Mouse (Mus musculus) adrenal gland, postnatal 4 days (tissue): ENCODE results near the gene Smchd1. TPM values are rescaled to one million over a fixed set of nuclear protein-coding genes. Genes with fewer than 3 reads are reported as not detected.
A peak's percentile ranks its signal among the peaks of the same experiment; 100 is the strongest.

ENCODE experiments used
- DNase-seq, 2 experiments: peaks; one replicate each; pipeline ENCODE4 v3.0.0; 2021 to 2022; ENCODE audit warnings: low spot score in 2 of 2, mixed read lengths in 2 of 2
- long read RNA-seq, 2 experiments: library from polyadenylated mRNA; stranded (forward); transcript quantifications; one replicate each; pipeline ENCODE4 v2.0.0; 2021
- total RNA-seq, 2 experiments: library from RNA; stranded (reverse); gene quantifications; 2 replicates each; pipeline ENCODE4 v1.2.3; 2021

The Smchd1 gene
- 10 to 100 TPM; 45.5 to 57.2 TPM for total RNA-seq
- long read RNA-seq, experiment 1, full-length matches to known transcripts = 1 of 3 reads
- long read RNA-seq, experiment 1, partial matches to known transcripts = 2 of 3 reads
- long read RNA-seq, experiment 1, other reads (novel, unspliced or antisense) = 0 of 3 reads
- long read RNA-seq, experiment 2, full-length matches to known transcripts = 4 of 25 reads
- long read RNA-seq, experiment 2, partial matches to known transcripts = 13 of 25 reads
- long read RNA-seq, experiment 2, other reads (novel, unspliced or antisense) = 8 of 25 reads

DNA sequence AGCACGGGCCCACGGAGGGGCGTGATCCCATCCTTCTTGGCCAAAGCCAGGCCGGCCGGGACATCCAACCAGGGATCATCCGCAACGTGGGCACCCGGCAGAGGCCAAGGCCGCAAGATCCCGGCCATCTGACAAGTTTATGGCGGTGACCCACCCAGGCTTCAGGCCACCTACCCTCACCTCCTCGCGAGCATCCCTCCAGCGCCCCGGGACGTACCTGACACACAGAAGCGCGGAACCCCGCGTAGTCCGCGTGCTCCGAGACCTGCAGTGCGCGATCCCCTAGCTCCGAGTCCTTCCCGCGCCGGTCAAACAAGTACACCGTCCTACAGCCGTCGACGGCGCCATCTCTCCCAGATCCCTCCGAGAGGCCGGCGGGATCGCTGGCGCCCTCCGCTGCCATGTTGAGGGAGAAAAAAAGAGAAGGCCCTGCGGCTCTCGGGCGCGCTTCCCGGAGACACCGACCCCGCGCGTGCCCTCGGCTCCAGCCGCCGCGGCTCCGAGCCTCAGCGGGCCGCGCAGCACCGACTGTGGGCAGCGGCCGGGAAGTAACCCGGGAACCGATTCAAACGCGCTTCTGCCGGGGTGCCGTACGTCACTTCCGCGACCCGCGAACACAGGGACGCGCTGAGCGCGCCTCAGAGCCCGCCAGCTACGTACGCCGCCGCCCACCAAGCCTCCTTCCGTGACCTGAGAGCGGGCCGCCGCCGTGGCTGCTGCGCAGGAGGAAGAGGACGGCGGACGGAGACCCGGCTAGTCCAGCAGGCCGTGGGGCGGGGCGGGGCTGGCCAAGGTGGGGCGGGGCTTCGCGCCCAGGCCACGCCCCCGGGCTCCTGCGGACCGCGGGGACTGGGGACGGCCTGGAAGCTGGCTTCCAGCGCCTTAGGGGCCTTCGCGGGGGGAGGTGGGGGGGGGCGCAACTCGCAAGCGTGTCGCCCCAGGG is at the start of gene Smchd1:
Gene Smchd1, minus strand, starts transcription at position 582 of the 943 bp plus-strand sequence.
- peak; percentile 81 to 82 for DNase-seq

- no peak for DNase-seq
Measured at GRCm38 (mm10) chr17:71510297-71510696, 35.2 kb upstream of the Smchd1 start.

- no peak for DNase-seq
Measured at GRCm38 (mm10) chr17:71506832-71507231, 31.7 kb upstream of the Smchd1 start.

DNA sequence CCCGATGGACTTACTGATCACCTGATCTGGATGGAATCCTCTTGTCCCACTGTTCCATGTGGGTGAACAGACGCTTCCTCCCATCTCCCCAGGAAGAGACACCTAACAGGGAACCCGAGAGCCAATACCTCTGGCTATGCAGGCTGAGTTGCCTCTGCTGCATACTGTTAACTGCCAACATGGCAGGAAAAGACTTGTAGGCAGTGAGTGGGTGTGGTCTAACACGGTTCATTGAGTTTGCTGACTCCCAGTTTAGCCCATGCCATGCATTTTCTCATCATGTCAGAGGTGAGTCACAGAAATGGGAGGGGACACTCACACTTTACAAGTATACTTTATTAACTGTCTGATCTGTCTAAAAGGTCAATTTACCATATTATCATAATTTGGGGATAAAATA is 20.6 kb upstream of the Smchd1 start:
- no peak for DNase-seq

DNA sequence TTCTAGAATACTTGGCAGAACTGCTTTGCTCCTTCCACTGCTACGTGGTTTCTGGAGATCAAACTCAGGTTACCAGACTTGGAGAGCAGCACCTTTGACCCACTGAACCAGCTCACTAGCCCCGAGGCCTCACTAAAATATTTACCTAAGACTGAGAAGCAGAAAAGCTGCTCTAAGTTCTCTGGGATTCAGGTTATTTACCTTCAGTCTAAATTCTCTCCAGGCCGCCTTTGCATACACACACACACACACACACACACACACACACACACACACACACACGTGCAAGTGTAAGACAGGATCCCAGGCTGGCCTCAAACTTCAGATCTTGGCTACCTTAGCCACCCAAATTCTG is 16.2 kb upstream of the Smchd1 start:
- DNase-seq = no peak

- no peak for DNase-seq
Measured at GRCm38 (mm10) chr17:71490666-71491331, 15.7 kb upstream of the Smchd1 start.

DNA sequence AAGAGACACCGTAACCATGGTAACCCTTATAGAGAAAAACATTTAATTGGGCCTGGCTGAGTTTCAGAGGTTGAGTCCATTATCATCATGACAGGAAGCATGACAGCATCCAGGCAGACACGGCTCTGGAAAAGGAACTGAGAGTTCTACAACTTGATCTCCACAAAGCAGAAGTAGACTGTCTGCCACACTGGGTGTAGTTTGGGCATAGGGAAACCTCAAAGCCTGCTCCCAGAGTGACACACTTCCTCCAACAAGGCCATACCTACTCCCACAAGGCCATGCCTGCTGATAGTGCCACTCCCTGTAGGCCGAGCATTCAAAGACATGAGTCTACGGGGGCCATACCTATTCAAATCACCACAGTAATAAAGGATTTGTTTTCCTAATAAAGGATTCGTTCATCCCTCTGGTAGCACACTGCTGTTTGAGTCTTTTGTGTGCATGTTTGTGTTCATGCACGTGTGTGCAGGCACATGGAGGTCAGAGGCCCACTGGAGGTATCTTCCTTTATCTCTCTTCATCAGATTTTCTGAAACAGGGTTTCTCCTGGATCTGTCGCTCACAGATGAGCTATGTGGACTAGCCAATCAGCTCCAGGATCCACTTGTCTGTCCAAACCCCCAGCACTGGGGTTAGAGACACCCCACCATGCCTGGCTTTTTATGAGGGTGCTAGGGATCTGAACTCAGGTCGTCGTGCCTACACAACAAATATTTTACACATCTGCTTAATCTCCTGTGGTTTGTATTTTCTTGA is 14.7 kb upstream of the Smchd1 start:
- no peak for DNase-seq

GRCm38 (mm10) chr17:71486231-71486851 is 11.2 kb upstream of the Smchd1 start:
- no peak for DNase-seq

DNA sequence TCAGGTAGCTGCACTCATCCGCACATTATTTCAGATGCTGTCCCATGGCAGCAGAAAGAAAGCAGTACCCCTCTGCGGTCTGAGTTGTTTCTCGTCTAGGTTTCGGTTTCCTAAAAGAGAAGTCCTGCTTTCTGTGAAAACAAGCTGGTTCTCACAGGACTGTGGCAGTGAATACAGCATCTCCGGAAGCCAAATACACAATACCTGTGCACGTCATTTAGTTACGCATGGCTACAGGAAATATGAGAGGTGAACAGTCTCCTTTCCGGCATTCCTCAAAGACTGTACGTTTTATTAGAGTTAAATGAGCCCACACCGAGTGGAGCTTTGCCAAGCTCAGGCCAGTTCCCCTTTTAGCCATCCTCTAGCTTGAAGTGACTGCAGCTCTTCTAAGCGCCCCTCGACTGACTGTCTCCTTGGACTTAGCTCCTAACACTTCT is 10.7 kb upstream of the Smchd1 start:
- no peak for DNase-seq

DNA sequence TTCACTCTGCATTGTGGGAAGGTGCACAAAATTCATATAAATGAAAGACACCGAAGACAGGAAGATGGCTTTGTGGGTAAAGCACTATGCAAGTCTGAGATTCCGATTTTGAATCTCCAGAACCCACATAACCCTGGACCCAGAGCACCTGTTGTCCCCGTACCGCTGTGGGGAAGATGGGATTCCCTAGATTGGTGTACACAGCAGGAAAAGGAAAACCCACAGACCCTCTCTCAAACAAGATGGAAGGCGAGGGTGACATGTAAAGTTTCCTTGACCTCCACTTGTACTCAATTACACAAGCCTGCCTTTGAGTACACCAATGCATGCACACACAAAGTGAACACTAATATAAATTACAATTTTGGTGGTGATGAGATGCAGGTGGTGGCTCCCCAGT is 9.6 kb upstream of the Smchd1 start:
- no peak for DNase-seq

GRCm38 (mm10) chr17:71483418-71484060 is 8.4 kb upstream of the Smchd1 start:
- DNase-seq = no peak

GRCm38 (mm10) chr17:71479381-71479901 is 4.3 kb upstream of the Smchd1 start:
- DNase-seq = no peak

DNA sequence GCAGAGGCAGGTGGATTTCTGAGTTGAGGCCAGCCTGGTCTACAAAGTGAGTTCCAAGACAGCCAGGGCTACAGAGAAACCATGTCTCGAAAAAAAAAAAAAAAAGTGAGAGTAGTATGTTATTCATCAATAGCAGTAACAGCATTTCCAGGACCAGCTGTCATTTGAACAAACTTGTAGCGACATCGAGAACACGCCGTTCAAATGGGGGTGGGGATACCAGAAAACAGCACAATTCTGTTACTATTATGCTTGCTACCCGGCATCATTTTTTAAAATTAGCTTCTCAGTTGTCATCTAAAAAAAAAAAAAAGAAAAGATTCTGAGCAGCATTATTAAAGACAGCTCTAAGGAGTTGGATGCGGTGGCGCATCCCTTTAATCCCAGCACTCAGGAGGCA is 2.3 kb upstream of the Smchd1 start:
- no peak for DNase-seq

DNA sequence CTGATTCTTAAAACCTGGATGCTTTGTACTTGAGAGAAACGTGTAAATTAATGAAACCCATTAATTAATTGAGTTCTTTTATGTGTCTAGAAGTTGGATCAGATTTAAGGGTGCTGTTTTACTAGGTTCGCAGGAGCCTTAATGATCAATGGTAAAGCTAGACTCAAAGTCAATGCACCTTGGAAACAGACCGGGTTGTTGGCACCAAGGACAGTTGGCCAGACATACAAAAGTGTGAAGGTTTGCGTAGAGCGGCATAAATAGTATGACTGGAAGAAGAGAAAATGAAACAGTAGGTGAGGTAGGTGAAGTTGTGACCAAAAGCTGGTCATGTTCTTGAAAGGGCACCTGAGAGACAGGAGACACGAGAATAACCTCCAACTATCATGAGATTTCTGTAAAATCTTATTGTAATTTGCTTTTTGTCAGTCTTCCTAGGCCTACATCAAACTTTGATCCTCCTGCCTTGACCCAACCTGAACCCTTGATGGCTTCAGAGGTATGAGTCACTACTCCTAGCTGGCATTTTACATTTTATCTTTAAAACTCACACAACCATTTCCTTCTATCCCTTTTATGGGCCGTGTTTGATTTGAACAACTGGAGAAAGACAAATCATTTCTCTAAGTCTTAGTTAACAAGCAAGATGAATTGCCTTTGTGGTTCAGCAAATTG is 1.3 kb upstream of the Smchd1 start:
- DNase-seq = no peak

DNA sequence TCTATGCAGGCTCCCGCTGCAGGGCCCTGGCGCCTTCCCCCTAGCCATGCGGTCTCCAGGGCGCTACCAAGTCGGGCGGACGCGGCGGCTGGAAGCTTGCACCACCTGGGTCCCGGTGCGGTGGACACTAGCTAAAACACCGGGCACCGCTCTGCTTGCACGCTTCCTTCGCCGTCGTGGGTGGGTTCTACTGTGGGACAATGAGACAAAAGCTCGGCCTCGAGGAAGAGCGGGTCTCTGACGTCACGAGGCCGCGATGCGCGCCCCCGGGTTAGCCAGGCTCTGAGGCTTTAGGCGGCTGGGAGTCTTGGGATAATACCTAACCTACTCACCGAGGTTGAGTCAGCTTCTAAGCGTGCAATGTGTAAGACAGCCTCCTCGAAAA is 554 bp upstream of the Smchd1 start:
- peak; percentile 34 to 43 for DNase-seq

- no peak for DNase-seq
Measured at GRCm38 (mm10) chr17:71474128-71474527, 1.0 kb downstream of the Smchd1 start.

GRCm38 (mm10) chr17:71471261-71471660 is 3.9 kb downstream of the Smchd1 start:
- DNase-seq = no peak

- DNase-seq = no peak
Measured at GRCm38 (mm10) chr17:71460312-71460711, 14.8 kb downstream of the Smchd1 start.

DNA sequence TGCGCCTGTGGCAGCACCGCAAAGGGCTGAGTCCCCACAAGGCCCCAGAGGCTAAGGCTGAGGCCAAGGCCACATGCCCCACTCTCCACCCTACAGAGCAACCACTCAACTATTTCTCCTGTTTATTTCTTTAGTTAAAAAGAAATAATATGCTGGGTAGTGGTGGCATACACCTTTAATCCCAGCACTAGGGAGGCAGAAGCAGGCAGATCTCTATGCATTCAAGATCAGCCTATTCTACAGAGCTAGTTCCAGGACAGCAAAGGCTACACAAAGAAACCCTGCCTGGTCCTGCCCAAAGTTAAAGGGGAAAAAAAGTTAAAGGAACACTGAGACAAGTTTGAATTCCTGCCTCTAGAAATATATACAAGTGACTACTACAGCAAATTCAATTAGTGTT is 15.3 kb downstream of the Smchd1 start, which contains the start of gene Gm4707:
Gene Gm4707, minus strand, starts transcription at position 101 of the 400 bp plus-strand sequence.
- no peak for DNase-seq
